Mouse (Mus musculus) embryonic fibroblast, embryonic 13.5 days (primary cell): ENCODE results near the gene Ube2i.

ENCODE experiments used
- CTCF ChIP-seq: IDR thresholded peaks from 2 replicates; pipeline ENCODE4 v1.5.1; 2011; ENCODE audit warnings: mild to moderate bottlenecking, control low read depth, low read length, moderate library complexity, borderline replicate concordance; ENCODE audit not compliant: insufficient read depth
- POLR2A ChIP-seq: IDR thresholded peaks from 2 replicates; pipeline ENCODE4 v1.6.1; 2011; ENCODE audit warnings: low read depth, mild to moderate bottlenecking, control low read depth, low read length, moderate library complexity

- TF ChIP-seq CTCF (no peak), POLR2A (no peak)
These were observed 7.7 kb upstream of the Ube2i start for GRCm38 (mm10) chr17:25282133-25282532.
